8 mouse cellular contexts compared by ENCODE assay signal in the genomic region with DNA sequence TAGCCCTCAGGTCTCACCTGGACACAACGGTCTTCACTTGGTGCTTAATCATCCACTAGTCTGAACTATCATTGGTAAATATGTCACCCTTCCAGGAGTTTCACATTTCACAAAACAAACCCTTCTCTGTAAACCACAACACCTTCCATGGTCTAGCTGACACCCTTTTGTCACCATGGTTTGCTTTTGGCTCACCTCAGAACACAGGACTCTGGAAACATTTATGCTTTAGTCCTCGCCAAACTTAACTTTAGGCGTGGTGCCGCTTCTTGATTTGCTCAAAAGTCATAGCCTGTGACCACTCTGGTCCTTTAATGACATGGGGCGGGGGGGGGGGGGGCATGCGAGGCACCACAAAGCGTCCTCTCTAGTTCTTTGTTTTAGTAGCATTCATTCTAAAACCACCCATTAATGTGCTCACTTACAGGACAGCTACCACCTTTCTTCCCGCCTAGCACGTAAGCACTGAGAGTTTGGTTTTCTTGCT. TPM values are rescaled to one million over a fixed set of nuclear protein-coding genes. Genes with fewer than 3 reads are reported as not detected.
DNase-seq lines count a peak whose midpoint lies in the region; ATAC-seq and TF ChIP-seq lines count a peak whose summit lies in the region.

No protein-coding gene starts in this region.

- H3K36me3 ChIP-seq in heart, embryonic 16.5 days (ENCODE audit: control insufficient read depth, insufficient read depth), result no peaks in the 10 kb centered on the region
- peaks cover 25% of the 10 kb centered on the region for H3K36me3 ChIP-seq in G1E (replicated peaks)
- no peaks in the 10 kb centered on the region for H3K36me3 ChIP-seq in hindbrain, embryonic 14.5 days (replicated peaks; ENCODE audit: control insufficient read depth, insufficient read depth)
- H3K36me3 ChIP-seq in midbrain, embryonic 14.5 days (ENCODE audit: control insufficient read depth, insufficient read depth, low read length), result no peaks in the 10 kb centered on the region

- H3K4me2 ChIP-seq in heart, embryonic 16.5 days (ENCODE audit: low read depth, low read length), result peak overlapping the region; percentile 86
- H3K4me2 ChIP-seq in hindbrain, embryonic 14.5 days (replicated peaks), result peak overlapping the region; percentile 69
- H3K4me2 ChIP-seq in midbrain, embryonic 14.5 days (ENCODE audit: low read length), result peak overlapping the region; percentile 89

- peak overlapping the region; percentile 72 for H3K9ac ChIP-seq in heart, embryonic 16.5 days (ENCODE audit: low read length)
- H3K9ac ChIP-seq in hindbrain, embryonic 14.5 days, result peak overlapping the region; percentile 67
- H3K9ac ChIP-seq in midbrain, embryonic 14.5 days (replicated peaks; ENCODE audit: low read length), result peak overlapping the region; percentile 62

- H3K4me3 ChIP-seq in heart, embryonic 16.5 days (ENCODE audit: low read length), result peak overlapping the region; percentile 89
- H3K4me3 ChIP-seq in G1E (ENCODE audit: low read depth, low read length), result peak overlapping the region; percentile 88; the same call in 1 of the 2 replicates
- peak overlapping the region; percentile 70 for H3K4me3 ChIP-seq in hindbrain, embryonic 14.5 days (replicated peaks; ENCODE audit: low read length)
- peak overlapping the region; percentile 82 for H3K4me3 ChIP-seq in midbrain, embryonic 14.5 days (replicated peaks; ENCODE audit: low read depth, low read length)

- H3K27ac ChIP-seq in heart, embryonic 16.5 days (ENCODE audit: low read length), result peak overlapping the region; percentile 97
- peak overlapping the region; percentile 95 for H3K27ac ChIP-seq in hindbrain, embryonic 14.5 days
- H3K27ac ChIP-seq in midbrain, embryonic 14.5 days (replicated peaks; ENCODE audit: low read depth, low read length), result peak overlapping the region; percentile 95

- TF ChIP-seq CTCF in G1E (IDR thresholded peaks at IDR 0.05; ENCODE audit: low read depth, low read length), result no peak

- H3K9me3 ChIP-seq in heart, embryonic 16.5 days (replicated peaks; ENCODE audit: control insufficient read depth, low read length), result no peaks in the 10 kb centered on the region
- H3K9me3 ChIP-seq in G1E (replicated peaks), result no peaks in the 10 kb centered on the region
- no peaks in the 10 kb centered on the region for H3K9me3 ChIP-seq in hindbrain, embryonic 14.5 days (ENCODE audit: control insufficient read depth, low read length)
- H3K9me3 ChIP-seq in midbrain, embryonic 14.5 days (ENCODE audit: control insufficient read depth, low read length), result no peaks in the 10 kb centered on the region

- WGBS in heart, embryonic 16.5 days, result 35% methylated on average over 9 of the region's 9 CpGs
- WGBS in hindbrain, embryonic 14.5 days, result 46% methylated on average over 9 of the region's 9 CpGs
- WGBS in midbrain, embryonic 14.5 days, result 42% methylated on average over 9 of the region's 9 CpGs

- no peaks in the 10 kb centered on the region for H3K27me3 ChIP-seq in heart, embryonic 16.5 days (ENCODE audit: control insufficient read depth, insufficient read depth, low read length)
- H3K27me3 ChIP-seq in G1E (ENCODE audit: insufficient read depth, low read length), result peaks cover 13% of the 10 kb centered on the region
- H3K27me3 ChIP-seq in hindbrain, embryonic 14.5 days (ENCODE audit: control insufficient read depth, insufficient read depth, low read length), result no peaks in the 10 kb centered on the region
- no peaks in the 10 kb centered on the region for H3K27me3 ChIP-seq in midbrain, embryonic 14.5 days (ENCODE audit: control insufficient read depth, insufficient read depth, low read length)

- DNase-seq in heart, postnatal 4 days, result no peak
- DNase-seq in G1E (ENCODE audit: low spot score), result no peak
- no peak for DNase-seq in hindbrain, embryonic 14.5 days (ENCODE audit: low spot score)
- DNase-seq in midbrain, embryonic 14.5 days, result no peak
- DNase-seq in cerebellum, adult 8-10 months, result no peak
- DNase-seq in spleen, adult 12 weeks (ENCODE audit: low spot score), result no peak
- no peak for DNase-seq in thymus, postnatal 36 days

- ATAC-seq in heart, embryonic 16.5 days (replicated peaks; ENCODE audit: extremely low read depth, insufficient read depth, low FRiP score), result no peak
- no peak for ATAC-seq in G1E (ENCODE audit: extremely low read depth, insufficient number of reproducible peaks, low FRiP score, poor library complexity, severe bottlenecking)
- ATAC-seq in hindbrain, embryonic 14.5 days (ENCODE audit: low FRiP score), result no peak
- no peak for ATAC-seq in midbrain, embryonic 14.5 days (ENCODE audit: low FRiP score, low TSS enrichment)

- H3K4me1 ChIP-seq in heart, embryonic 16.5 days (ENCODE audit: control insufficient read depth, insufficient read depth, low read length), result peaks cover 28% of the 10 kb centered on the region
- H3K4me1 ChIP-seq in G1E (ENCODE audit: insufficient read depth, low read depth, low read length), result peaks cover 45% of the 10 kb centered on the region
- H3K4me1 ChIP-seq in hindbrain, embryonic 14.5 days (replicated peaks; ENCODE audit: control insufficient read depth, insufficient read depth, low read length), result peaks cover 18% of the 10 kb centered on the region
- H3K4me1 ChIP-seq in midbrain, embryonic 14.5 days (ENCODE audit: control insufficient read depth, insufficient read depth, low read length), result peaks cover 13% of the 10 kb centered on the region

RNA-seq across cellular contexts. Expression of a gene that starts 1.0 kb away (rescaled TPM):
- 11.4 and 19.4 TPM in 2 replicates for polyA plus RNA-seq in heart, embryonic 16.5 days (2015; fragmentation: Nextera tagmentation; extraction: Ambion mirVana)
- total RNA-seq in heart, postnatal 4 days (2021), result 10 to 100 TPM; 29.9 to 31.1 TPM
- 23.0 and 27.5 TPM in 2 replicates for total RNA-seq in G1E (2014; fragmentation: Nextera tagmentation)
- total RNA-seq in G1E (2017), result 48.9 and 53.9 TPM in 2 replicates
- polyA plus RNA-seq in G1E (2012), result 42.6 and 46.0 TPM in 2 replicates
- polyA plus RNA-seq in hindbrain, embryonic 14.5 days (2014; fragmentation: Nextera tagmentation; extraction: Ambion mirVana), result 41.9 and 42.7 TPM in 2 replicates
- 41.8 and 44.0 TPM in 2 replicates for polyA plus RNA-seq in midbrain, embryonic 14.5 days (2014; fragmentation: Nextera tagmentation; extraction: Ambion mirVana)

RNA-seq across cellular contexts. Expression of a gene that starts 17.2 kb away (rescaled TPM):
- polyA plus RNA-seq in heart, embryonic 16.5 days (2015; fragmentation: Nextera tagmentation; extraction: Ambion mirVana), result 0.25 TPM in 1 of 2 replicates, not detected in the other
- not detected for total RNA-seq in heart, postnatal 4 days (2021)
- total RNA-seq in G1E (2014; fragmentation: Nextera tagmentation) (not detected in 2 replicates), G1E (2017) (0.05 TPM in 1 of 2 replicates, not detected in the other)
- polyA plus RNA-seq in G1E (2012), result not detected in 2 replicates
- polyA plus RNA-seq in hindbrain, embryonic 14.5 days (2014; fragmentation: Nextera tagmentation; extraction: Ambion mirVana), result 0.09 and 0.34 TPM in 2 replicates
- not detected in 2 replicates for polyA plus RNA-seq in midbrain, embryonic 14.5 days (2014; fragmentation: Nextera tagmentation; extraction: Ambion mirVana)

RNA-seq across cellular contexts. Expression of a gene that starts 20.2 kb away (rescaled TPM):
- polyA plus RNA-seq in heart, embryonic 16.5 days (2015; fragmentation: Nextera tagmentation; extraction: Ambion mirVana), result 0.25 and 0.28 TPM in 2 replicates
- 1 to 10 TPM; 2.1 to 2.3 TPM for total RNA-seq in heart, postnatal 4 days (2021)
- total RNA-seq in G1E (2014; fragmentation: Nextera tagmentation) (0.53 TPM in 1 of 2 replicates, not detected in the other), G1E (2017) (0.44 and 1.6 TPM in 2 replicates)
- 1.6 and 2.7 TPM in 2 replicates for polyA plus RNA-seq in G1E (2012)
- 6.3 and 8.9 TPM in 2 replicates for polyA plus RNA-seq in hindbrain, embryonic 14.5 days (2014; fragmentation: Nextera tagmentation; extraction: Ambion mirVana)
- polyA plus RNA-seq in midbrain, embryonic 14.5 days (2014; fragmentation: Nextera tagmentation; extraction: Ambion mirVana), result 7.0 and 34.3 TPM in 2 replicates

RNA-seq across cellular contexts. Expression of a gene that starts 28.8 kb away (rescaled TPM):
- polyA plus RNA-seq in heart, embryonic 16.5 days (2015; fragmentation: Nextera tagmentation; extraction: Ambion mirVana), result not detected in 2 replicates
- not detected for total RNA-seq in heart, postnatal 4 days (2021)
- not detected in 2 replicates for total RNA-seq in G1E (2014; fragmentation: Nextera tagmentation)
- not detected in 2 replicates for total RNA-seq in G1E (2017)
- polyA plus RNA-seq in G1E (2012), result not detected in 2 replicates
- 0.81 and 1.5 TPM in 2 replicates for polyA plus RNA-seq in hindbrain, embryonic 14.5 days (2014; fragmentation: Nextera tagmentation; extraction: Ambion mirVana)
- 0.59 TPM in 1 of 2 replicates, not detected in the other for polyA plus RNA-seq in midbrain, embryonic 14.5 days (2014; fragmentation: Nextera tagmentation; extraction: Ambion mirVana)

RNA-seq across cellular contexts. Expression of a gene that starts 44.1 kb away (rescaled TPM):
- polyA plus RNA-seq in heart, embryonic 16.5 days (2015; fragmentation: Nextera tagmentation; extraction: Ambion mirVana), result 59.4 and 62.5 TPM in 2 replicates
- total RNA-seq in heart, postnatal 4 days (2021), result 10 to 100 TPM; 64.5 to 66.8 TPM
- total RNA-seq in G1E (2014; fragmentation: Nextera tagmentation) (not detected in 2 replicates), G1E (2017) (0.23 and 0.33 TPM in 2 replicates)
- polyA plus RNA-seq in G1E (2012), result 0.25 and 0.30 TPM in 2 replicates
- polyA plus RNA-seq in hindbrain, embryonic 14.5 days (2014; fragmentation: Nextera tagmentation; extraction: Ambion mirVana), result 406 and 416 TPM in 2 replicates
- polyA plus RNA-seq in midbrain, embryonic 14.5 days (2014; fragmentation: Nextera tagmentation; extraction: Ambion mirVana), result 509 and 557 TPM in 2 replicates
